Mouse (Mus musculus) kidney, postnatal 4 days (tissue): ENCODE measurements around the gene Ppp6c.
"Not testable (repeated sequence)": the region's sequence is repeated elsewhere in the genome, so short reads cannot be mapped to it uniquely, and the experiment has no call there.

ENCODE experiments used
- DNase-seq, 2 experiments: peaks; one replicate each; pipeline ENCODE4 v3.0.0; 2021; ENCODE audit warnings: mixed read lengths in 2 of 2

The Ppp6c gene

DNA sequence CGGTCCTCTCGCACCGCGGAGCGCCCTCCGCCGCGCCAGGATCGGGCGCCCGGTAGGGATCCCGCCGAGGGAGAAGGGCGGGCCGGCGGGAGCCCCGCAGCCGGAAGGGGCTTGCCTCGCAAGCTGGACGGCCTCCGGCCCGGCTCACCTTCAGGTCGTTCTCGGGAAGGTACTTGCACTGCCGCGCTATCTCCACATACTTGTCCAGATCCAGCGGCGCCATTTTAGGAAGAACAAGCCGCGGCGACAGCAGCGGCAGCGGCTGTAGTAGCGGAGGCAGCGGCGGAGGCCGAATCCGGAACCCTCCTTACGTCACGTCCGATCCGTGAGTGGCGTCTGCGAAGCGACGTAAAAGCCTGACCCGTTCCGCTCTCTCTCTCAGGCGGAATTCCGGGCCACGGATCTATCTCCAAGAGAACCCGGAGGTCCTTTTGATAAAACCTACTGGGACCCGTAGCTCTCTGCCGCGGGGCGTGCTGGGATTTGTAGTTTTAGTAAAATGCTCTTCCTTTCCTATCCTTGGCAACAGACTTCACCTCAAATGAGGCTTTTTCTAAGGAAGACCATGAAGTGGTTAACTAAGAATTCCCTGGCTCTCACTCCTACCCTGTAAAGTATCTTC is at the start of gene Ppp6c:
Gene Ppp6c, minus strand, starts transcription at position 433 of the 622 bp plus-strand sequence.
- peak; percentile 92 to 96 for DNase-seq

DNA sequence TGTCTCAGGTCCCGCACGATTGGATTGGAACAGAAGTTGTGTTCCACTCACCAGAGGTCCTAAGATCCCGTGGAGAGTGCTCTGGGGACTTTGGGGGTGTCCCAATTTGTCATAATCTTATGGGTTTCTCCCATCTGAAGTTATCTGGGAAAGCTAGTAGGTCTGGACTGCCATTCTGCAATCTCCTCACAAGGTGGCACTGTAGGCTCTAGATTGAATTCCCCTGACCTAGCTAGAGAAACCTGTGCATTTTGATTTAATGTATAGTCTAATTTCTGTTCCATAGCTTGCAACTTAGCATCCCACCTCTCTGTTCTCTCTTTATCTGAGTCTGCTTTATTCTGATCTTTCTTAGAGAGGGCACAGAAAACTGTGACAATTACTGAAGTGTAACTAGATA is 42.1 kb upstream of the Ppp6c start:
- DNase-seq = peak; percentile 20 to 31

DNA sequence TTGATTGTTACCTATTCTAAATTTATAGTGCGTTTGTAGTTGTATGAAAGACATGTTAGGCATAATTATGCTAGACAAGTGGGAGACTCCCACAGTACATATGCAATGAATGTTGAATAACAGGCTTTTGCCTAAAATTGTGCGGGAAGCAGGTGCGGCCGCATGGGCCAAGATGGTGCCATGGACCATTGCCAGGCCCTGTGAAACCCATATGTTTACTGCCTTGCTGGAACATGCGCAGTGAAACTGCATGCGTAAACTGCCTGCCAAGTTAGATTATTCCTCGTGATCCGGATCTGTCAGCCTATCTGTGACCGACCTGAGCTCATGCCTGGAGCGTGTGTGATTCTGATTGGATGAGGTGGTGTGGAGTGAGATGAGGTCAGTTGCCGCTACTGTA is 26.0 kb upstream of the Ppp6c start:
- DNase-seq = not testable (repeated sequence)

DNA sequence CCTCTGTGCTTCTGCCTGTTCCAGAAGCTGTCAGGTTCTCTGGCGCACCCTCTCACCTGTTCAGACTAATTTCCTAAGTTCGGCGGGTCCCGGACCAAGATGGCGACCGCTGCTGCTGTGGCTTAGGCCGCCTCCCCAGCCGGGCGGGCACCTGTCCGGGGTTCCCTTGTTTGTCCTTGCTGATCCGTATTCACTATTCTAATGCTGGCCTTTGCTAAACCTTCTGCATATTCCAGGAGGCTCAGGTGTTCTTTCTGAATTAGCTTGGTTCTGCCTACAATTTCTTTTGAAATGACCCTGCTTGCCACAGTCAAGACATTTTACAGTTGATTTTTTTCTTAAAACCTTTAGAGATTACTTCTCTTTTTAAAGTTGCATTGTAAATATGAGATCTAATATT is 20.6 kb upstream of the Ppp6c start:
- not testable (repeated sequence) for DNase-seq

DNA sequence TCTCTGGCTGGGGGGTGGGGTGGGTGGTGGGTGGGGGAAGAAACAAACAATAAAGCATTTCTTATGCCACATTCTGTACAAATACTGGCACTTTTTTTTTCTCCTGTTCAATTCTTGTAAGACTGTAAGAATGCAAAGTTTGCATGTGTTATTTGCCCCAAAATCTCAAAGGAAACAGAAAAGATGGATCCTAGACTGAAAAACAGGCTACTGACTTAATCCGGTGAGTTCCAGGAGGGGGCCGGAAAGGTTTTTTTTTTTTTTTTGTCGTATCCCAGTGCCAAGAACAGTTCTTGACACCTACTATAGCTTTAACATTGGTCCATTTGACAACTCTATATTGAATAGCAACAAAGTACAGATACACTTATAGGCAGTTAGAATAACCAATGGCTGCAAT is 480 bp upstream of the Ppp6c start:
- DNase-seq = no peak

DNA sequence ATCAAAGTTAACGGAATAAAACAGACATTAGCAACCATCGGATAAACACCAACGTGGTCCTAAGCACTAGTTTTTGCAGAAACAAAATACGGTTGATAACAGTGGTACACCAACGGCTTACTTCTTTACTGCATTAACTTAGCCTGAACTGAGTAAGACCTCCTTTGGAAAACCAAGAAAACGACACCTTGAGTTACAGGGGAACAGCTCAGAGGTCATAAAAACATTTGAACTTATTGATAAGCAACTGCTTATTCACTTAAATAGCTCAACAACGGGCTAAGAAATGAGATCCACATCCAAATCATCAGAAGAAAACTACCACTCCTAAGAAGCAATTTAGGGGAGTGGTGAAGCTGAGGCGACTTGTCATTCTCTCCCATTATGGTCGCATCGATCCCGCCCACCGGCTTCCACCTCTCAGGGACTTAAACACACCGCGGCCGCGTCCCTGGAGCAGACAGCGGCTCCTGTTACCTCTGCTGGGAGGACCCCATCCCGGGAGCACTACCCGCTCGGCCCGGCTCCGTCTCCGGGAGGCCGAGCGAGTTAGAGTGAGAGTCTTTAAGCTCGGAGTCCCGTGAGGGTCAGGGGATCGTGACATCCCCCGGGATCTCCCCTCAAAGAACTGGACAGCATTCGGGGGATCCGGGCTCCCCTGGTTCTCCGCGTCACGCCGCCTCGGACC is 776 bp downstream of the Ppp6c start:
- peak; percentile 52 to 66 for DNase-seq

DNA sequence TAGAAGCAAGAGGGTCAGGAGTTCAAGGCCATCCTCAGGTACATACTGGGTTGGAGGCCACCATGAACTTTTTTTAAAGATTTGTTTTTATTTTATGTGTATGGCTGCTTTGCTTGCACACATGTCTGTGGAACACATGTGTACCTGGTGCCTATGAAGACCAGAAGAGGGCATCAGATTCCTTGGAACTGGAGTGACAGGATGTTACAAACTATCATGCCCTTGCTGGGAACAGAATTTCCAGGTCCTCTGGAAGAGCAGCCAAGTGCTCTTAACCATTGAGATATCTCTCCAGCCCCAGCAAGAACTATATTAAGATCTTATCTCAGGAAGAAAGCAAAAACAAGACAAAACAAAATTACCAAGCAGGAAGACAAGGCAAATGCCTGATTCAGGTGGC is 1.6 kb downstream of the Ppp6c start:
- no peak for DNase-seq

DNA sequence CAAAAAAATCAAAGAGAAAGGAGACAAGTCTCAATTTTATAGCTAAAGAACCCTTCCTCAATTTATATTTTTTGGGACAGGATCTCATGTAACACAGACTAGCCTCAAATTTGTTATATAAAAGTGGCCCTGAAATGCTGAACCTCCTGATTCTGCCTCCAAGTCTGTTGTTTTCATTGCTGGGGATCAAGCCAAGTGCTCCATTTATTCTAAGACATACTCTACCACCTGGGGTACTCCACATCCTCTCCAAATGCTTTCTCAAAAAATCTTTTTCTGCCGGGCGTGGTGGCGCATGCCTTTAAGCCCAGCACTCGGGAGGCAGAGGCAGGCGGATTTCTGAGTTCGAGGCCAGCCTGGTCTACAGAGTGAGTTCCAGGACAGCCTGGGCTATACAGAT is 6.2 kb downstream of the Ppp6c start:
- no peak for DNase-seq

DNA sequence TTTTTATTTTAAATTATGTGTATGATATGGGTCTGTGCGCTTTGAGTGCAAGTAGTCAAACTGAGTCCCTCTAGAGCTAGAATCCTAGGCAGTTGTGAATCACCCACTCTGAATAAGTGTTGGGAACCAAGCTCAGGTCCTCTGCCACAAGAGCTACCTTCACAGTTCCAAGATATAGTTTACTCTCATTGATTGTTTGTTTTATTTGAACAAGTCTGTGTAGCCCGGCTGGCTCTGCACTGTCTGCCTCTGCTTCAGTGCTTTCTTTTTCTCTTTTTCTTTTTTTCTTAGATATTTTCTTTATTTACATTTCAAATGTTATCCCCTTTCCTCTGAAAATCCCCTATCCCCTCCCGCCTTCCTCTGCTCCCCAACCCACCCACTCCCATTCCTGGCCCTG is 7.2 kb downstream of the Ppp6c start:
- DNase-seq = no peak

DNA sequence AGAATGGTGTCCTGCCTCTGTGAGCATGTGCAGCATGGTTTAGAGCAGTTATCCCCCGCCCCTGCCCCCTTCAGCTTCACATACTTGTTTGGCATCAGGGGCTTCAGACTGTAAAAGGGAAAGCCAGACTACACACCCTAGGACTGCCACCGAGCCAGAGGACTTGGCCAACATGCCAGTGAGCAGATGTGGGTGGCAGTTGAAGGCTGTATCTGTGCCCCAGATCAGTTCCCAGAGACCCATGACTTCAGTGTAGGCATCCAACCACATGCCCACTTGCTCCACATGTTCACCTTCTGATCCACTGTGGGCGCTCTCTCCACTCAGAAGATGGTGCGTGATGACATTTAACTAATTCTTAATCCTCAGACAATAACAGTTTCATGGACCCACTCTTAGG is 9.1 kb downstream of the Ppp6c start:
- no peak for DNase-seq

DNA sequence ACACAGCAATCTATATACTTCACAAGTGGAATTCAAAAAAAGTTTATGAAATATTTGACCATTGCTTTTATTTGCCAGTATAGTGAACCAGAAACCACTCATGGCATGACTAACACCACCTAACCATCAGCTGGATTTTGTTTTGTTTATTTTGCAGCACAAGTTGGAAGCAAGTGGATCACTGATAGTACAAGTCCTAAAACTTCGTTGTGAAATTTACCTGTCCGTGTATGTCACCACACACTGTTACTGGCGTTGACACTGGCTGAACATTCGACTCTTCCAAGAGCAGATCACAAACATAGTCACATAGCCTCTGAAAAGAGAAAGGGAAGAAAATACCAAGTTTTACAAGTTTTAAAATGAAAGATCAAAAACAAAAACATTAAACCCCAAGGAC is 15.5 kb downstream of the Ppp6c start:
- no peak for DNase-seq

DNA sequence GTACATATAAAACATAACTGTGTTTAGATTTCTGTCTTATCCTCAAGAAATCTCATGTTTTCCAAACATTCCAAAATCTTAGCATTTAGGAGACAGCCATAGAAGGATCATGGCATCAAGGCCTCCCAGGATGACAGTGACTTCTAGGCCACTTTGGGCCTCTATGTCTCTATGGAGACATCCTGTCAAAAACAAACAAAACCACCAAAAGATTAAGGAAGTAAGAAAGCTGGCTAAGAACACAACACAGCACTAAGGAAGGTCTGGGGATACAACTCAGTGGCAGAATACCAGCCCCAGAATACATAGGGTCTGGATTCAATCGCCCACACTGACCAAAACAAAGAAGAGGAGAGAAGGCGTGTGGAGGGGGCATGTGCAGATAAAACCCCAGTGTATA is 22.9 kb downstream of the Ppp6c start:
- DNase-seq = no peak

DNA sequence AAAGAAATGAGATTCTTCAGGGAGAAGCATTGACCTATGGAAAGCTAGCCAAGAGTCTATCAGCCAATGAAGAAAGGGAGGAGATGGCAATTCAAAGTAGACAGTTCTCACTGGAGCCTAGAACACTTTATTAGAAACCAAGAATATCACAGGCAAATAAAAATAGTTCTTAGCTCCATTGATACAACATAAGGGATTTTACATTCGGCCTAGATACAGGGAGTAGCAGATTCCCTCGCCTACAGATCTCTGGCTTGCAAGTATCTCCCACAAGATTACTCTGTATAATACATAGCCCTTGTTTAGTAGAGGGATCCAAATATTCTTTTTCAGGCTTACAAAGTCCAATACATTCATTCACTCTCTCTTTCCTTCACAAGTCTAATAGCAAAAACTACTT is 31.4 kb downstream of the Ppp6c start:
- DNase-seq = no peak

DNA sequence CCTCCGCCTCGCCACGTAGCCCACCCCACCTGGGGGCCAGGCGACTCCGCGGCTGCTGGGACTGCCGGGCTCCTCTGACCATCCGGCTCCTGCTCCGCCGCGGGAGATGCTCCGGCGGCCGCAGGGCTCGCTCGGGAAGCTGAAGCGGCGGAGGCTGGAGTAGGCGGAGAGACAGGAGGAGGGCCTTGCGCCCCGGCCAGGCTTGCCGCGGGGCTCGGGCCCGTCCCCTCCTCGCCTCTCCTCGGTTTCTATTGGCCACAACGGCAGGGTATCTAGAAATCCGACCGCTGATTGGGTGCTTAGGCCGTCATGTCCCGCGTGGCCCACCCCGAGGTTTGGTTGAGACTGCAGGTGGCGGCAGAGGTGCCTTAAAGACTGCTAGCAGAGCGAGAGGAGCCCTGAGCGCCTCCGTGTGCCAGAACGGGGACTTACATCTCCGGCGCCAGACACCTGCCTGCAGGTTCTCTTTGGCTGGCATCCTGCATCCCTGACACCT is 35.6 kb downstream of the Ppp6c start, which contains the start of gene Scai:
Gene Scai, minus strand, starts transcription at position 174 of the 496 bp plus-strand sequence.
- DNase-seq = peak; percentile 97 to 99

DNA sequence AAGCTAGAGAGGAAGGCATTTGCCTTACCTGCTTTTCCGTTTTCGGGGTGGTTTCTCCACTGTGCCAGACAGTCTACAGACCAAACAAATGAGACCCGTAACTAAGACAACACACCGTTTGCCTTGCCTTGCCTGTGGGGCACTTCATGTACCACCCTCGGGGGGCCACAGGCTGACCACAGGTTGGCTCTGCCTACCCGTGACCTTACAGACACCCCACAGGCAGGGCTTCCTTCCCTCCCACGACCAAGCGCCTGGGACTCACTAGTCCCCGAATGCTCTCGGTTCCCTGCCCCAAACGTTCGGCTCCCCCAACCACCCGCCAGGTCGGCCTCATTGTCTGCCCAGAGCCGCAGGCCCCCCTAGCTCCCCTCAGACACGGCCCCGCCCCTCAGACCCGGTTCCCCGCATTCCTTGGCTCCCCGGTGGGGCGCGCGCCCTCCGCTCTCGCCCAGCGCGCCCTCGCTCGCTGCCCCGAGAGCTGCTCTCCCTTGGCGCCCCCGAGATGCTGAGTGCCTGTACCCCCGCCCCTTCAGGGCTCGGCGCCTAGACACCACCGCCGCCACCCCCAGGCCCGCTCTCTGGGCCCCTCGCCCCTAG is 36.2 kb downstream of the Ppp6c start:
- DNase-seq = peak; percentile 66 to 78

DNA sequence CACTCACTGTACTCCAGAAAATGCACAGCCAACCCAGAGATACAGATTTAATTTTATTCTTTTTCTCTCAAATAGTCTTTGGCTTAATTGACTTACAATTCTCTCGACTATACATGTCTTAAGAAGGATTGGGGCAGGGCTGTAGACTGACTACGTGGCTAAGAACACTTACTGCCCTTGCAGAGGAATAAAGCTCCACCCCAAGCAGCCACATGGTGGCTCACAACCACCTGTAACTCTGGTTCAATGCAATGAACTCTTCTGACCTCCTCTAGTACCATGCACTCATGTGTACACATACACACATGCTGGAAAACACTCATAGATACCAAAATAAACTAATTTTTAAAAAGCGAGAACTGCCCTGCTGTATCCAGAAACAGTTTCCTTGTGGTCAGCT is 40.3 kb downstream of the Ppp6c start:
- DNase-seq = peak in 1 of 2 experiments; percentile 3

DNA sequence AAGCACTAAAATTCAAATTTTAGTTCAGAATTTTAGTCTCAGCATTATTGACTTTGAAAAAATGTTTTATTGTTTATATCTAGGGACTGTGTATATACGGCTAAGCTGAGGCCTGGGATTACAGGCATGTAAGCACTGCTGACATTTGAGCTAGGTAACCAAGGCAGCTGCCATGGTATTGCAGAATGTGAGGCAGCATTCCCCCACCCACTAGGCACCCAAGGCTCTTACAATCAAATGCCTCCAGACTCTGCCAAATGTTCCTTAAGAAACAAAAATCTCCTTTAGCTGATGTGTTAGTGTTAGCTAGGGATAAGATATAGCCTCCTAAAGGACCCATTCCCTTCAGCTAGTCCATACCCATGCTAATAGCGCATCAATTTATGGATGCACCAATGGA is 42.7 kb downstream of the Ppp6c start:
- DNase-seq = no peak

DNA sequence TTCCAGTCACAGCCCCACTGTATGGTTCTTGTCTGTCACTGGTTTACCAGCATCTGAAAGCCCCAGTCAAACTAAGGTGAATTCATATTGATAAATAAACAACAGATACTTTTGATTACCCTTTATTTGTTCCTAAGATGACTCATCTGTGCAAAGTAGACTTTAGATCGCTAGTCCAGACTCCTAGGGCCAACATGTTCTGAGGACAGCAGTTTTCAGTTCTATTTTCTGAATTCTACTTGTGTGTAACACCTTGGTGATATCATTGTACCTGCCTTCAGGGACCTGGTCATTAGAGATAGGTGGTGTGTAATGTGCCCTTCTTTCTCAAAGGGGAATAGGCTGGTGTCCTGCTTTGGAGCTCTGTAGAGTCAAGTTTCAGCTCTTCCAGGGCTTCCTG is 65.3 kb downstream of the Ppp6c start:
- no peak for DNase-seq

DNA sequence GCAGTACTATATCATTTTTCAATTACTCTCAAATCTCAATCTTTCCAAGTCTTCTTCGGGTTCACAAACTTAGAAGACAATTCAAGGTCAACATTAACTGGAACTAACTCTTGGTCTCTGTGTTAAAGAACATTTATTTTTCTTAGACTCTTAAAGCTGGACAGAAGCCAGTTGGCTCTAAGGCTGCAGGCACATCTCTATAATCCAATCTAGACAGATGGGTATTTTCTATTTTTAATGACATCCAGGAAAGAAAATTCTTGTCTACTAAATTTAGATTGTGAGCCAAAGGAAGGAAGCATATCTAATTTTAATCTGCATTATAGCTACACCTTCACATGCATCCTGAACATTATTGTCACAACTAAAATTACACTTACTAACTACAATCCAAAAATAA is 68.3 kb downstream of the Ppp6c start:
- DNase-seq = no peak

DNA sequence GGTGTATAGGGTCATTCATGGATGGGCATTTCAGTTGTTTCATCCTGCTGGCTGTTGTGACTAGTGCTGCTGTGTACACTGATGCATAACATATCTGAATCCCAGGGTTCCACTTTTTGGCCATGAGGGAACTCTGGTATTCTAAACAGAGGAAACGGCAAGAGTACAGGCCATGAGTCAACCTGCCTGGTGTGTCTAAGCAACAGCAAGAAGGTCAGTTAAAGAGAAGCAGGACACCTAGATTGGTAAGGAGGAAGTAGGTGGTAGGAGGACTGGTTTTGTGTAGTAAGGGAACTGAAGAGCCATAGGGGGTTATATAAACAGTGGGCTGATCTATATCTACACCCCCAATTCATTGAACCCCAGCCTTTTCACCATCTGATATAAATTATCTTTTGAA is 69.4 kb downstream of the Ppp6c start:
- no peak for DNase-seq

DNA sequence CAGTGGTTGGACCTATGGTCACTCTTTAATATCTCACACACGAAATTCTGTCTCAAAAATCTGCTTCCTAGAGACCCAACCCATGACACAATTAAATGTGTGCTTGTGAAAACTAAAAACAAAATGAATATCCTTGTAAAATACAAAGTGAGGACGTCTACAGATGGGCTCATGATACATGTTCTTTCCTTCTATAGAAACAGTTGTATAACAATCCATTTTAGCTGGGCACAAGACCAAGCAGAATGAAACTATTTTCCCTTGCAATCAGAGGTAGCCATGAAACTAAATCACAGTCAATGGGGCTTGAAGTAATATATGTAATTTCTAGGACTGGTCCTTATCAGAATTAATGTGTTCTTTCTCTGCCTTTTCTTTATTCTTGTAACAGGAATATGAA is 75.3 kb downstream of the Ppp6c start:
- DNase-seq = no peak

DNA sequence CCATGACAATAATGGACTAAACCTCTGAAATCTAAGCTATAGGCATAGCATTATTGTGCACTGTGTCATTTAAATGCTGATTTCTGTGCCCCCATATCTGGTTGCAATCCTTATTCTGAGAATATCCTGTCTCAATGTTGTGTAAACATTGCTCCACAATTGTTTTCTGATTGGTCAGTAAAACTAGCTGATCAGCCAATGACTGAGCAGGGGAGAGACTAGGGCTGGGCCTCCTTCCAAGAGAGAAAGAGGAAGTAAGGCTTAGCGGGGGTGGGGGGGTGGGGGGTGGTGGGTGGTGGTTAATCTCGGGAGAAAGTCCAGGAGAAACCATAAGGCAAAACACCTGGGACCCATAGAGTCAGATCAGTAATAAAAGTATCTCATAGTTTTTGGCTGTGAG is 78.2 kb downstream of the Ppp6c start:
- DNase-seq = no peak

DNA sequence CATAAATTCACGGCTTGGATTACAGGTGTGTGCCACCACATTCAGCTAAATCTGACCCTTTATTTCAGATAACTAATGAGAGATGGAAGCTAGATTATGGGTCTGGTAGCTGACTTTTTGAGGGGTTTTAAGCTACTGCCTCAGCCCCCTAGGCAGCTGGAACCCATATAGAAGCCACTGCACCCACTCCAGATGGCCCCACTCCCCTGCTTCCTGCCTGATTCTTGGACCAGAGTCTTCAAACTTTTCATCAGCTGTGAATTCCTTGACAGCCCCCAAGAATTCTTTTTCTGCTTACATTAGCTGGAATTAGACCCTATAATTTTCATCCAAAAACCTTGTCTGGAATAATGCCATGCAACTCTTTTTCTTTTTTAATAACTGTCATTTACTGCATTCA is 79.8 kb downstream of the Ppp6c start:
- peak; percentile 8 to 35 for DNase-seq
